Mouse (Mus musculus) hindbrain, postnatal 0 days (tissue): Measurements from ENCODE around the gene Hsf4. TPM values are rescaled to one million over a fixed set of nuclear protein-coding genes. Genes with fewer than 3 reads are reported as not detected.
A peak's percentile ranks its signal among the peaks of the same experiment; 100 is the strongest.

Experiments used
- ATAC-seq: fragments of 200-750 bp; cut with Nextera tagmentation; 2 replicates; pipeline ENCODE4 v1.8.0; 2017; ENCODE audit warnings: mild to moderate bottlenecking, moderate TSS enrichment, moderate library complexity
- DNase-seq: peaks from one replicate; pipeline ENCODE4 v3.0.0-alpha.2; 2015; ENCODE audit warnings: low spot score
- H3K27ac ChIP-seq: fragments of 300-500 bp; sonication (generic); 2 replicates; pipeline ENCODE4 v1.5.1; 2014; ENCODE audit warnings: mild to moderate bottlenecking
- H3K27me3 ChIP-seq: fragments of 300-500 bp; sonication (generic); 2 replicates; pipeline ENCODE4 v1.6.1; 2014; ENCODE audit warnings: low read length, mixed read lengths; ENCODE audit not compliant: insufficient read depth
- H3K36me3 ChIP-seq: fragments of 300-500 bp; sonication (generic); 2 replicates; pipeline ENCODE4 v1.6.1; 2014; ENCODE audit warnings: low read length, mixed read lengths; ENCODE audit not compliant: insufficient read depth
- H3K4me1 ChIP-seq: fragments of 300-500 bp; sonication (generic); 2 replicates; pipeline ENCODE4 v1.6.1; 2014; ENCODE audit warnings: antibody characterized with exemption, low read length, mixed read lengths; ENCODE audit not compliant: insufficient read depth
- H3K4me2 ChIP-seq: fragments of 300-500 bp; sonication (generic); 2 replicates; pipeline ENCODE4 v1.6.1; 2014; ENCODE audit warnings: low read depth, mild to moderate bottlenecking, low read length, moderate library complexity, mixed read lengths
- H3K4me3 ChIP-seq: fragments of 300-500 bp; sonication (generic); 2 replicates; pipeline ENCODE4 v1.5.1; 2014; ENCODE audit warnings: low read length
- H3K9ac ChIP-seq: fragments of 300-500 bp; sonication (generic); replicated peaks from 2 replicates; pipeline ENCODE4 v1.6.1; 2014; ENCODE audit warnings: mild to moderate bottlenecking, low read length, moderate library complexity, mixed read lengths
- H3K9me3 ChIP-seq: fragments of 300-500 bp; sonication (generic); 2 replicates; pipeline ENCODE4 v1.6.1; 2016; ENCODE audit warnings: low read length, mixed read lengths
- CTCF ChIP-seq: IDR thresholded peaks from 2 replicates; pipeline ENCODE4 v1.5.1; 2016; ENCODE audit warnings: antibody characterized with exemption, control low read depth, low read depth
- WGBS: fragments of 180-500 bp; shearing (Covaris S2); extraction: QIAGEN DNeasy Blood & Tissue Kit; methylation state at CpG from one replicate; pipeline ENCODE4 v1.1.7; 2014; 5-methylcytosine and 5-hydroxymethylcytosine counted together
- polyA plus RNA-seq: library from polyadenylated mRNA; unstranded; fragments of >200 nt; fragmentation: Nextera tagmentation; extraction: Ambion mirVana; gene quantifications from 2 replicates; pipeline ENCODE4 v1.2.1, GENCODE M21; 2015
- total RNA-seq: library from RNA; depleted of rRNA; stranded (reverse); fragments of >200 nt; gene quantifications from 2 replicates; pipeline ENCODE4 v1.2.3, GENCODE M21; 2014

Gene Hsf4
- total and polyA plus RNA-seq, 2 experiments from 2014 or later = 0.63 to 1.4 TPM

DNA sequence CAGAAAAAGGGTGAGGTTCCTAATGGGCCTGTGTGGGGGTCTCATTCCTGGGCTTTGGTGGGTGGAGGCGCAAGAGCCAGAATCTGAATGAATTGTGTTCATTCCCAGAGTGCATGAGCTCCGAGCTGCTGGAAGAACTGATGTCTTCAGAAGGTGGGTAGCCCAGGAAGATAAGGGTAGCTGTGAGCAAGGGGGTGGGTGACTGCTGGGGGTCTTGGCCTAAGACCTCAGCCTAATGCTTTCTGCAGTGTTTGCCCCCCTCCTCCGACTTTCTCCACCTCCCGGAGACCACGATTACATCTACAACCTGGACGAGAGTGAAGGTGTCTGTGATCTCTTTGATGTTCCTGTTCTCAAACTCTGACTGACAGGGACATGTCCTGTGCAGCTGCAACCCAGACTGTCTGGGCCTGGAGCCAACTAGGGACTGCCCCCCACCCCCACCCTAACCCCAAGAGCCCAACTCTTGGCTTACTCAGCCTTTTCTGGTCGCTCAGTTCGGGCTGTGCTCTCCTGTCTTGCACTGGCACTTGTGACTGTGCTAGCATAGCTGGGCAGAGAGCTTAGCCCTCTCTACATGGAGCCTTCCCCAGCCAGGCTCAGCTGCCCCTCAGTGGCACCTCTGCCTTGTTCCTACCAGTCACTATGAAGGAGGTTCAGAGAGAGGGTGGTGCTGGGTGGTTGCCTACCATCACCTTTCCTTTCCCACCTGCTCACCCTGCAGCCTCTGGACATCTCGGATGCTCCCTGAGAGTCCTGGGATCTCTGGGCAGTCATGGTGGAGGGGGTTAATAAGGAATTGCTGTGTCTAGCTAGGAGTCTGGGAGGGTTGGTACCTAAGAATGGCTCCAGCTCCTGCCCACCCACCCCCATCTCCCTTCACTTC, 35.0 kb downstream of the Hsf4 start:
- peak; percentile 12; the same call in 1 of the 2 replicates for ATAC-seq
- no peak overlapping the region for H3K9ac ChIP-seq
- no peak overlapping the region for H3K4me2 ChIP-seq

DNA sequence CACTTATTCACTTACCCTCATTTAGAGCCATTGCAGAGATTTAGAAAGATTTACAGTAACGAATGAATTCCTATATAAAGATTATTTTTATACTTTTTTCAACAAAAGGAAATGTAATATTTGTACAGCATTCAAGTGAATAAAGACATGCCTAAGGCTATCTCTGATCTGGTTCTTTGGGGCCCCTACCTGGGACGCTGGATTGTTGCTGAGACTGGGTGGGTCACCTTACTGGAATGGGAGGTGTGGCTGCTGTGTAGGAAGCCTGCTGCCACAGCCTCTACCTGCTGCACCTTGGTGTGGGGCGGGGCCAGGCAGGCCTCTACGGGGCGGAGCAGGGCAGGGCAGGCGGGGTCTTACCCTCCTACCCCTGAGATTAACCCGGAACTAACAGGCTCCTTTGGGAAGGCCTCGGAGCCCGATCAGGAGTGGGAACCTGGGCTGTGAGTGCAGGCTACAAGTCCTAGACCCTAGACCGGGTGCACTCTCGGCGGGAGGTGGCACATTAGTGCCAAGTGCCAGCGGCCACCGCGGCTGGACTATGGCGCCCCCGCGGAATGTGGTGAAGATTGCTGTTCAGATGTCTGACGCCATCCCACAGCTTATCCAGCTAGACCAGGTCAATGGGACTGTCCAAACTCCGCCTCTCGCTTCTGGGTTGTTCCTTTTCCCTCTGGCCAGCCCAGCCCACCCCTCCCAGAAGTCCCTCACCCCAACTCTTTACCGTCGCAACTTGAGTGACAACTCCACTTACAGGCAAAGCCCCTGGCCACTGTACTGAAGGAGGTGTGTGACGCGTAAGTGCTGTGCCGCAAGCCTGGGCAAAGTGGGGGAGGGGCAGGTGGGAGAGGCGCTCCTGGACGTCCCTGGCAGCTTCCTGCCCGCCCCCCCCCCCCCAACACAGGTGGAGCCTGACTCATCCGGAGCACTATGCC, 35.9 kb downstream of the Hsf4 start, which contains the start of gene Elmo3:
Gene Elmo3, plus strand, starts transcription at position 391 of the 935 bp plus-strand sequence.
- DNase-seq (peak; percentile 62), ATAC-seq (peak; percentile 75)
- Histone ChIP-seq H3K4me1 (peaks cover 14% of the 10 kb centered on the region), H3K36me3 (peaks cover 48% of the 10 kb centered on the region), H3K27ac (peak within 1 kb of the TSS; percentile 46; the same call in 1 of the 2 replicates), H3K9ac (peak within 1 kb of the TSS; percentile 39), H3K4me3 (peak within 1 kb of the TSS; percentile 23; the same call in 1 of the 2 replicates), H3K9me3 (no peaks in the 10 kb centered on the region), H3K4me2 (peak within 1 kb of the TSS; percentile 56), H3K27me3 (no peaks in the 10 kb centered on the region)
- WGBS = 6% methylated on average over 30 of the region's 30 CpGs
- peak; percentile 23; the same call in 1 of the 2 replicates for TF ChIP-seq CTCF

More for the DNA sequence above, 35.0 kb downstream of the Hsf4 start:
- no peak overlapping the region for H3K4me3 ChIP-seq
- H3K9me3 ChIP-seq = no peaks in the 10 kb centered on the region
- H3K27me3 ChIP-seq = no peaks in the 10 kb centered on the region
- DNase-seq = peak; percentile 42
- H3K27ac ChIP-seq = peak overlapping the region; percentile 45; the same call in 1 of the 2 replicates
- H3K36me3 ChIP-seq = peaks cover 56% of the 10 kb centered on the region
- WGBS = 60% methylated on average over 9 of the region's 9 CpGs
- no peak for TF ChIP-seq CTCF
- H3K4me1 ChIP-seq = peaks cover 14% of the 10 kb centered on the region

DNA sequence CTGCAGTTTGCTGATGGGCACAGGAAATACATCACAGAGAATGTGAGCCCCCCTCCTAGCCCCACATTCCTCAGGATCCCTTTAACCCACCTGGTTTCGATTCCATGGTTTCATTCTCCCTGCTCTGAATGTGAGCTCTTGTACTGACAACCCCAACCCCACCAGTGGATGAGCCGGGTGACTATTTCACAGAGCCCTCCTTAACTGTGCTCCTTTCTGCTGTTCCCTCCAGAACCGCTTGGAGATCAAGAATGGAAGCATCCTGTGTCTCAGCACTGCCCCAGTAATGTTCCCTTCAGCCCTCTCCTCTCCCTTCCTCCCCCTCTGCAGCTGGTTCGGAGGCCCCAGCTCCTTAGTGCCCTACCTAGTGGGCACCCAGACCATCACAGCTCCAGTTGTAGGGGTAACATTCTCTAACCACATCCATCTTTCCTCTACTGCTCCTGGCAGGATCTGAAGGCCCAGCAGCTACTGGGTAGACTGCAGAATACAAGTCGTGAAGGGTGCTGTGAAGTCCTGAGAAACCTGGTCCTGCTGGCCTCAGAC, 36.6 kb downstream of the Hsf4 start:
- peak; percentile 36 for ATAC-seq
- Histone ChIP-seq H3K9ac (peak overlapping the region; percentile 39), H3K27me3 (no peaks in the 10 kb centered on the region), H3K36me3 (peaks cover 43% of the 10 kb centered on the region), H3K4me2 (peak overlapping the region; percentile 56), H3K9me3 (no peaks in the 10 kb centered on the region), H3K27ac (peak overlapping the region; percentile 17; the same call in 1 of the 2 replicates), H3K4me3 (peak overlapping the region; percentile 23; the same call in 1 of the 2 replicates), H3K4me1 (peaks cover 14% of the 10 kb centered on the region)
- DNase-seq = no peak
- 70% methylated on average over 5 of the region's 5 CpGs for WGBS
- TF ChIP-seq CTCF = no peak

- WGBS = 96% methylated on average over 13 of the region's 13 CpGs
- no peak overlapping the region for H3K27ac ChIP-seq
- H3K9ac ChIP-seq = no peak overlapping the region
- H3K4me1 ChIP-seq = peaks cover 14% of the 10 kb centered on the region
- H3K4me3 ChIP-seq = no peak overlapping the region
- H3K36me3 ChIP-seq = peaks cover 42% of the 10 kb centered on the region
- no peaks in the 10 kb centered on the region for H3K27me3 ChIP-seq
- H3K4me2 ChIP-seq = no peak overlapping the region
- DNase-seq (no peak), ATAC-seq (no peak)
- TF ChIP-seq CTCF = no peak
- no peaks in the 10 kb centered on the region for H3K9me3 ChIP-seq
Measured at GRCm38 (mm10) chr8:105307670-105308069, 38.1 kb downstream of the Hsf4 start.

- Histone ChIP-seq H3K27ac (no peak overlapping the region), H3K9me3 (no peaks in the 10 kb centered on the region), H3K27me3 (no peaks in the 10 kb centered on the region), H3K4me1 (peaks cover 14% of the 10 kb centered on the region), H3K36me3 (peaks cover 42% of the 10 kb centered on the region), H3K4me3 (no peak overlapping the region), H3K4me2 (no peak overlapping the region), H3K9ac (no peak overlapping the region)
- DNase-seq (no peak), ATAC-seq (no peak)
- 93% methylated on average over 10 of the region's 10 CpGs for WGBS
- TF ChIP-seq CTCF = no peak
Measured at GRCm38 (mm10) chr8:105308428-105308827, 38.8 kb downstream of the Hsf4 start.

DNA sequence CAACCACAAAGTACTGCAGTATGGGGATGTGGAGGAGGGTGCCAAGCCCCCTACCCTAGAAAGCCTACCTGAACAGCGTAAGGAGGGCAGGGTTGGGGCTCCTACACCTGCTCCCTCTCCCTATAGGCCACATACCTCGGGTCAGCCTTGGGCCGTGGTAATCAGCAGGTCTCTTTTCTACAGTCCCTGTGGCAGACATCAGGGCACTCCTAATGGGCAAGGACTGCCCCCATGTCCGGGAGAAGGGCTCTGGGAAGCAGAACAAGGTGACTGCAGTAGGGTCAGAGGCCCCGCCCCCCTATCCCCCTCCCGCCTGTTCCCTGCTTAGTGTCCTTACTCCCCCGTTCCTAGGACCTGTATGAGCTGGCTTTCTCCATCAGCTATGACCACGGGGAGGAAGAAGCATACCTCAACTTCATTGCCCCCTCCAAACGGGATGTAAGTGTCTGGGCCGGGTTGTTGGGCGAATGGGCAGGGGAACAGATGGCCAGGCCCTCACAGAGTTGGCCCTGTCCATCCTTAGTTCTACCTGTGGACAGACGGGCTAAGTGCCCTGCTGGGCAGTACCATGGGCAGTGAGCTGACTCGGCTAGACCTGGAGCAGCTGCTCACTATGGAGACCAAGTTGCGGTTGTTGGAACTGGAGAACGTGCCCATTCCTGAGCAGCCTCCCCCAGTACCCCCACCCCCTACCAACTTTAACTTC, 39.7 kb downstream of the Hsf4 start:
- H3K9me3 ChIP-seq = no peaks in the 10 kb centered on the region
- peaks cover 45% of the 10 kb centered on the region for H3K36me3 ChIP-seq
- H3K4me3 ChIP-seq = no peak overlapping the region
- H3K27ac ChIP-seq = no peak overlapping the region
- no peaks in the 10 kb centered on the region for H3K27me3 ChIP-seq
- no peak overlapping the region for H3K9ac ChIP-seq
- TF ChIP-seq CTCF = no peak
- peaks cover 14% of the 10 kb centered on the region for H3K4me1 ChIP-seq
- no peak for DNase-seq
- 83% methylated on average over 15 of the region's 15 CpGs for WGBS
- H3K4me2 ChIP-seq = no peak overlapping the region
- ATAC-seq = no peak
